Mouse (Mus musculus) brain, adult 10 weeks (tissue): Measurements from ENCODE around the gene Pdf. TPM values are rescaled to one million over a fixed set of nuclear protein-coding genes. Genes with fewer than 3 reads are reported as not detected.

ENCODE experiments used
- polyA plus RNA-seq: library from polyadenylated mRNA; stranded (reverse); fragments of 350-450 nt; fragmentation: Illumina TruSeq; extraction: RNeasy Lipid Tissue Mini Kit (QIAGEN cat#74804); gene quantifications from one replicate; pipeline ENCODE4 v1.2.3, GENCODE M21; 2015; ENCODE audit warnings: low read depth, low replicate concordance

Pdf gene
- polyA plus RNA-seq: 34.1 TPM

DNA sequence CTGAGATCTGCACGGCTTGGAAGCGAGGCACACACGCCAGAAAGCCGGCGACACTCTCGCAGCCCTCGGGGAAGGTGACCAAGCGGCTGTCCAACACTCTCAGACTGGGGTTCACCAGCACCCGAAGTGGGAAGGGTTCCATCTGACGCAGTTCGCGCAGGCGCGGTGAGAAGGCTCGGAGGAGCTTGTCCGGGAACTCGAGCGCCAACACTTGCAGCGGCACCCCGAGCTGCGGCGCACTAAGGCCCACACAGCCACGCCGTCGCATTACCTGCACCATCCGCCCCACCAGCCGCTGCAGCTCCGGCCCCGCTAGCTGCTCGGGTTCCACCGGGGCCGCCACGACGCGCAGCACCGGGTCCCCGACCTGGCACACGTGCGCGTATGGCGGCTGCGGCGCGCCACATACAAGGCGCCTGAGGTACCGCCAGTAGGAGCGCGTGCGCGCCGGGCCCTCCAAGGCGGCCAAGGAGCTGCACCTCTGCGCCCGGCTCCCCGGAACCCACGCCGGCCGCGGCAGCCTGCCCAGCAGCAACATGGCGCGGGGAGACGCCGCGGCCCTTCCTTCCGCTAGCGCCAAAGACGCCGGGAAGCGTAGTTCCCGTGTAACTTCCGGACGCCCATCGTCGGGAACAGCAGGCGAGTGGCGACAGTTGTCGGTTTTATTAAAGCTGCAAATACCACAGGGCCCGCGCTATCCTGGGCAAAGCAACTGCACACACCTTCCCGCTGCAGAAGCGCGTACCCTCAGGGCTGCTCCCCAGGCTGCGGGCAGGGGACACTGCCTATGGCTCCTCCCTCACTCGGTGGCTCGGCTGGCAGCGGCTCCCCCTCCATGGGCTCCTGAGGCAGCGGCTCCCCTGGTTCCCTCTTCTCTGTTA is at the start of gene Pdf:
Pdf (minus strand) TSS at position 554 of the 881 bp plus-strand sequence.

DNA sequence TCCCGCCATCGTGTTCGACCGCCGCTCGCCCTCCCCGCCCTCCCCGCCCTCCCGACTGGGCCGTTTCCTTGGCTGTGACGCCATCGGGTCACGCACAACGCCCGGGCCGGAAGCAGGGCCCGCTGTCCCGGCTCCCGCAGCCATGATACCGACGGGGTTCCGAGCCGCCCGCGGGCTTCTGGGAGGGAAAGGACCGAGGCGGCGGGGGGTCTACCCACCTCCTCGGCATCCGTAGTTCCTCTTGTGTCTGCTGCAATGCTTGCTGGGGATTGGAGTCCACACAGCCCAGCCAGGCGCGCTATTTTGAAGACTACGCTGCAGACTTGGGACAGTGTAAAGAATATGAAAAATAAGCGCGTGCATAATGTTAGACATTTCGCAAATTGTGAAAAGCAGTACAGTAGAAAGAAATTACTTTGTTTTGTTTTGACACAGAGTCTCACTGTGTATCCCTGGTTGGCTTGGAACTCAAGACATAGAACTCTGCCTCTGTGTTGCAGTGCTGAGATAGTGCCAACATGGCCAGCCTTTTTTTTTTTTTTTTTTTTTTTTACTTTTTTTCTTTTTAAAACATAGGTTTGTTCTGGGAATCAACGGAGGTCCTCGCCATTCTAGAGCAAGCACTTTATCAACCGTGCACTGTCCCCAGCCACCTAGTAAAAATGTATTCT is 48.1 kb upstream of the Pdf start, which contains the start of gene Terf2:
Terf2 (minus strand) TSS at position 182 of the 671 bp plus-strand sequence.

DNA sequence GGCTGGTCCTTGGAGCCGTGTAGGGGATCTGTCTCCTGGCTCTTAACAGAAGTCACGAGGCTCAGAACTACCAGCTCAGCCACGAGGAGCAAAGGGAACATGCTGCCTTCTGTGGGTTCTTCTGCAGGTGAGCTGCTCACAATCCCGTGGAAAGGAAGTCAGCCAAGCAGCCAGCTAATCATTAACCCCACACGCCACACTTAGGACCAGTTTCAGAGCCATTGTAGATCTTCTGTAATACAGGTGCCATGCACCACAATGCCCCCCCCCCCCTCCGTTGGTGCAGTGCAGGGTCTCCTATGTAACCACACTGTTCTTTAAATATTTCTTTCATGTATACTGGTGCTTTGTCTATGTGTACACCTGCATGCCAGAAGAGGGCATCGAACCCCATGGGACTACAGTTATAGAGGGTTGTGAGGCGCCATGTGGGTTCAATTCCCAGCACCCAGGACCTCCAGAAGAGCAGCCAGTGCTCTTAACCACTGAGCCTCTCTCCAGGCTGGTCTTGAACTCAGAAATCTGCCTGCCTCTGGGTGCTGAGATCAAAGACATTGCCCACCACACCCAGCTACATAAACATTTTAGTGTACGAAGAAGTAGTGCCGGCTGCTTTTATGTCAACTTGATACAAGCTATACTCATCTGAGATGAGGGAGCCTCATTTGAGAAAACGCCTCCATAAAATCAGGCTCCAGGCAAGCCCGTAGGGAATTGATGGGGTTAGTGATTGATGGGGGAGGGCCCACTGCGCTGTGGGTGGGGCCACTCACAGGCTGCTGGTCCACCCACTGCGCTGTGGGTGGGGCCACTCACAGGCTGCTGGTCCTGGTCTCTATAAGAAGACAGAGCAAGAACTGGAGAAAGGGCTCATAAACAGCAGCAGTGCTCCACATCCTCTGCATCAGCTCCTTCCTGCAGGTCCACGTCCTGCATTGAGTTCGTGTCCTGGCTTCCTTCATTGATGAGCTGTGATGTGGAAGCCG is 17.4 kb upstream of the Pdf start, which contains the start of gene Tmed6:
Tmed6 (minus strand) TSS at position 134 of the 986 bp plus-strand sequence.

GRCm38 (mm10) chr8:107056076-107056972 is 7.9 kb upstream of the Pdf start, which contains the start of the genes Cog8 and Nip7:
Gene Cog8 (minus strand): TSS chr8:107056689.
Gene Nip7 (plus strand): TSS chr8:107056877.

GRCm38 (mm10) chr8:107030650-107031576 is 17.5 kb downstream of the Pdf start, which contains the start of gene Vps4a:
Gene Vps4a (plus strand): TSS chr8:107031222.

Other genes starting within 250 kb of the Pdf start
- gene Has3, start 178.4 kb downstream of the Pdf start, polyA plus RNA-seq: 1.2 TPM
- 26.7 TPM for gene Utp4, start 155.0 kb downstream of the Pdf start, polyA plus RNA-seq
- gene Sntb2, start 112.9 kb downstream of the Pdf start, polyA plus RNA-seq: 7.2 TPM
- gene Vps4a, start 17.4 kb downstream of the Pdf start, polyA plus RNA-seq: 124 TPM
- 27.1 TPM for gene Cog8, start 8.1 kb upstream of the Pdf start, polyA plus RNA-seq
- gene Nip7, start 8.3 kb upstream of the Pdf start, polyA plus RNA-seq: 45.9 TPM
- gene Tmed6, start 17.0 kb upstream of the Pdf start, polyA plus RNA-seq: not detected
- 34.8 TPM for gene Terf2, start 47.9 kb upstream of the Pdf start, polyA plus RNA-seq
- gene Cyb5b, start 102.0 kb upstream of the Pdf start, polyA plus RNA-seq: 93.6 TPM
- gene Nfat5, start 244.9 kb upstream of the Pdf start, polyA plus RNA-seq: 27.3 TPM